Mouse (Mus musculus) limb, embryonic 15.5 days (tissue): Measurements from ENCODE around the gene Atl3. TPM values are rescaled to one million over a fixed set of nuclear protein-coding genes. Genes with fewer than 3 reads are reported as not detected.

Experiments
- ATAC-seq: fragments of 200-750 bp; cut with Nextera tagmentation; 2 replicates; pipeline ENCODE4 v1.8.0; 2017; ENCODE audit warnings: low read depth, moderate TSS enrichment; ENCODE audit not compliant: insufficient number of reproducible peaks, low FRiP score, low TSS enrichment
- H3K27ac ChIP-seq: fragments of 300-500 bp; sonication (generic); 2 replicates; pipeline ENCODE4 v1.5.1; 2015; ENCODE audit warnings: moderate library complexity, mild to moderate bottlenecking, inconsistent platforms
- H3K27me3 ChIP-seq: fragments of 300-500 bp; sonication (generic); 2 replicates; pipeline ENCODE4 v1.6.1; 2015; ENCODE audit warnings: inconsistent platforms
- H3K36me3 ChIP-seq: fragments of 300-500 bp; sonication (generic); 2 replicates; pipeline ENCODE4 v1.6.1; 2015; ENCODE audit warnings: inconsistent platforms
- H3K4me1 ChIP-seq: fragments of 300-500 bp; sonication (generic); 2 replicates; pipeline ENCODE4 v1.6.1; 2015; ENCODE audit warnings: inconsistent platforms
- H3K4me2 ChIP-seq: fragments of 300-500 bp; sonication (generic); 2 replicates; pipeline ENCODE4 v1.6.1; 2015; ENCODE audit warnings: mild to moderate bottlenecking, inconsistent platforms
- H3K4me3 ChIP-seq: fragments of 300-500 bp; sonication (generic); 2 replicates; pipeline ENCODE4 v1.5.1; 2015; ENCODE audit warnings: mild to moderate bottlenecking, inconsistent platforms
- H3K9ac ChIP-seq: fragments of 300-500 bp; sonication (generic); 2 replicates; pipeline ENCODE4 v1.6.1; 2015; ENCODE audit warnings: inconsistent platforms
- H3K9me3 ChIP-seq: fragments of 300-500 bp; sonication (generic); 2 replicates; pipeline ENCODE4 v1.6.1; 2016; ENCODE audit warnings: inconsistent platforms
- WGBS: fragments of 180-500 bp; shearing (Covaris S2); methylation state at CpG from one replicate; pipeline ENCODE4 v1.1.7; 2015; 5-methylcytosine and 5-hydroxymethylcytosine counted together
- polyA plus RNA-seq: library from polyadenylated mRNA; unstranded; fragments of >200 nt; fragmentation: Nextera tagmentation; extraction: Ambion mirVana; gene quantifications from 2 replicates; pipeline ENCODE4 v1.2.1, GENCODE M21; 2015

Gene Atl3
- polyA plus RNA-seq, 1 experiment from 2014 or later = 16.6 TPM

DNA sequence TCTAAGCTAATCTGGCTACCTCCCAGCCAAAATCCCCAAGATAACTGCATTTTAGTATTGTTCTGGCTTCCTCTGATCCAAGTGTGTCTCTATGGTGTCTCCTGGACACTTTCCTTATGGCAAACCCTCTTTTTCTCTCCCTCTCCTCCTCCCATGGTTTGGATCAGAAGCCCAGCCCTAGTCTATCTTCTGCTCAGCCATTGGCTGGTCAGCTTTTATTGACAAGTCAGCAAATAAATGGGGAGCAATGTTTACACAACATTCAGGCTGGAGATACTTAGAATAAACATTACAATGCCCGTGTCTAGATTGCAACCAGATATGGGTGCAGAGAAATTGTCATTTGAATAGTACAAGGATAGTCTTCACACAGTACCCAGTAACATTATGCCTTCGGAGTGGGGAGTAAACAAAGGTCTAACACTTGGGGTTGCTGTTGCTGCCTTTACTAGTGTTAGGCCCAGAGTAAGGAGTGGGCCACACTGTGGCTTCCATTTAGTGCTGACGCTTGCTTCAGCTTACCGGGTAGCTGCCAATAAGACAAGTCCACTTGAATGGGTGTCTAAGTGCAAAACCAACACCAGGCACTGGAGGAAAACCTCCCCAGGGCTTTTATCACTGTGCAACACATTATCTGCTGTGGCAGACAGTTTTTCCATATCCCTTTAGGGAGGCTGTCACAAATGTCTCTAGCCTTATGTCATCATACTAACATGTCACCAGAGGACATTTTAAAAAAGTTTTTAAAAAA is 57.9 kb downstream of the Atl3 start:
- H3K4me1 ChIP-seq = no peaks in the 10 kb centered on the region
- ATAC-seq = no peak

DNA sequence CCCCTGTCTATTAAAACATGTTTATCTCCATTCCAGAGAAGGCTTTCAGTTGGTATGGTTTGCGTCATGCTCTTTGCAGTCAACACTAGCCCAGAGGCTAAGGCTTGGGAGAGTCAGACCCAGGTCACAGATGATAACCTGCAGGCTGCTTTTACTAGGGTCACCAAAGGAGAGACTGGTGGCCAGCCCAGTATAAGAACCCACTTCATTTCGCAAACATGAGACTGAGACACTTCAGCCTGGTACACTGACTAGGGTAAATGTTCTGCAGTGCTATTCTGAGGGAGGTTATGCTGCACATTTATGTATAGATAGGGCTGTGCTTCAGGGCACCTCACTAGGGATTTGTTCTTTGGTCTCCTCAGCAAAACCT is 58.4 kb downstream of the Atl3 start:
- H3K4me2 ChIP-seq = no peak overlapping the region
- peaks cover 2% of the 10 kb centered on the region; the same call in 1 of the 2 replicates for H3K4me1 ChIP-seq
- H3K27me3 ChIP-seq = no peaks in the 10 kb centered on the region
- H3K27ac ChIP-seq = no peak overlapping the region
- no peak overlapping the region for H3K9ac ChIP-seq
- ATAC-seq = no peak
- 66% methylated on average over 2 of the region's 2 CpGs for WGBS
- H3K36me3 ChIP-seq = no peaks in the 10 kb centered on the region
- H3K4me3 ChIP-seq = no peak overlapping the region
- no peaks in the 10 kb centered on the region for H3K9me3 ChIP-seq

More for the DNA sequence above, 57.9 kb downstream of the Atl3 start:
- 67% methylated on average over 4 of the region's 4 CpGs for WGBS
- Histone ChIP-seq H3K27ac (no peak overlapping the region), H3K9me3 (no peaks in the 10 kb centered on the region), H3K27me3 (no peaks in the 10 kb centered on the region), H3K36me3 (no peaks in the 10 kb centered on the region), H3K9ac (no peak overlapping the region), H3K4me3 (no peak overlapping the region), H3K4me2 (no peak overlapping the region)

DNA sequence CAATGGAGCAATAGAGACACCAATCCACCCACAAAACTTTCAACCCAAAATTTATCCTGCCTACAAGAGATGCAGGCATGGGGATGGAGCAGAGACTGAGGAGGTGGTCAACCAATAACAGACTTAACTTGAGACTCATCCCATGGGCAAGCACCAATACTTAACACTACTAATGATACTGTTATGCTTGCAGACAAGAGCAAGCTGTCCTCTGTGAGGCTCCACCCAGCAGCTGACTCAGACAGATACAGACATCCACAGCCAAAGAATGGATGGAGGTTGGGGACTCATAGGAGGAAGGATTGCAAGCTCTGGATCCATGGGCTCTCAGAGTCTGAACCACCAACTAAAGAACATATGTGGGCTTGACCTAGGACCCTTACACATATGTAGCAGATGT is 59.6 kb downstream of the Atl3 start:
- H3K27ac ChIP-seq = no peak overlapping the region
- H3K4me1 ChIP-seq = peaks cover 14% of the 10 kb centered on the region
- no peak for ATAC-seq
- no peak overlapping the region for H3K4me3 ChIP-seq
- no peaks in the 10 kb centered on the region for H3K27me3 ChIP-seq
- no peak overlapping the region for H3K4me2 ChIP-seq
- H3K9ac ChIP-seq = no peak overlapping the region
- H3K36me3 ChIP-seq = no peaks in the 10 kb centered on the region
- no peaks in the 10 kb centered on the region for H3K9me3 ChIP-seq

DNA sequence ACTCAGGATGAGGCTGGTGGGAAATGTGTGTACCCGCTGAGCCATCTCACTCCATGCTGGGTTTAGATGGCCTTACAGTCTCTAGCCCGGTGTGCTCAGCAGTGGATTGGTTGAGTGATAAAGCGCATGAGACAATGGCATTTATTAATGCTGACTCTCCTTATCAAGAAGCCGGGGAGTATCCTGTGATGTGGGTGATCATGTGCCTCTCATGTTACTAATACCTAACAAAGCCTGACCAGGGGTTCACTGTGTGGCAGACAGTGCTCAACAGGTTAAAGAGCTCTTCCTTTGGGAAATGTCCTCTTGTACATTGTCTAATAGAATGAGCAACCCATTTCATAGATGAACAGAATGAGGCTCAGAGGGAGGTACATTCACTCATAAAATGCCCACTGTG is 61.0 kb downstream of the Atl3 start:
- H3K36me3 ChIP-seq = no peaks in the 10 kb centered on the region
- no peak for ATAC-seq
- 80% methylated on average over 4 of the region's 4 CpGs for WGBS

DNA sequence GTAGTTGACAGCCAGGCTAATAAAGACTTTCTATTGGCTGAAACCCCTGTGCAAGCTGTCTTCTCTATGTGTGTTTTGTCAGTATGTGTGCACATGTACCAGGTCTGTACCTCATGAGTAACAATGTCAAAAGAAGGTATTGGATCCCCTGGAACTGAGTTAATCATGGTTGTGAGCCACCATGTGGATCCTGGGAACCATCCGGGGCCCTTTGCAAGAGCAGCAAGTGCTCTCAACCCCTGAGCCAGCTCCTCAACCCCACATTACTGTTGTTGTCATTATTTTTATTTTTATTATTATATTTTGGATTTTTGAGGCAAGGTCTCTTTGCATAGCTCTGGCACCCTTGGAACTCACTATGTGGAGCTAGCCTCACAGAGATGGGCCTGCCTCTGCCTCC is 62.8 kb downstream of the Atl3 start:
- peaks cover 14% of the 10 kb centered on the region for H3K4me1 ChIP-seq
- no peak overlapping the region for H3K4me2 ChIP-seq
- H3K4me3 ChIP-seq = no peak overlapping the region
- no peaks in the 10 kb centered on the region for H3K36me3 ChIP-seq
- H3K9me3 ChIP-seq = no peaks in the 10 kb centered on the region
- 92% methylated on average over 1 of the region's 1 CpGs for WGBS
- H3K27me3 ChIP-seq = no peaks in the 10 kb centered on the region
- no peak for ATAC-seq
- no peak overlapping the region for H3K9ac ChIP-seq
- no peak overlapping the region for H3K27ac ChIP-seq

More for the DNA sequence above, 61.0 kb downstream of the Atl3 start:
- Histone ChIP-seq H3K27me3 (no peaks in the 10 kb centered on the region), H3K9ac (no peak overlapping the region), H3K9me3 (no peaks in the 10 kb centered on the region), H3K4me3 (no peak overlapping the region), H3K27ac (no peak overlapping the region), H3K4me2 (no peak overlapping the region), H3K4me1 (peaks cover 14% of the 10 kb centered on the region)

DNA sequence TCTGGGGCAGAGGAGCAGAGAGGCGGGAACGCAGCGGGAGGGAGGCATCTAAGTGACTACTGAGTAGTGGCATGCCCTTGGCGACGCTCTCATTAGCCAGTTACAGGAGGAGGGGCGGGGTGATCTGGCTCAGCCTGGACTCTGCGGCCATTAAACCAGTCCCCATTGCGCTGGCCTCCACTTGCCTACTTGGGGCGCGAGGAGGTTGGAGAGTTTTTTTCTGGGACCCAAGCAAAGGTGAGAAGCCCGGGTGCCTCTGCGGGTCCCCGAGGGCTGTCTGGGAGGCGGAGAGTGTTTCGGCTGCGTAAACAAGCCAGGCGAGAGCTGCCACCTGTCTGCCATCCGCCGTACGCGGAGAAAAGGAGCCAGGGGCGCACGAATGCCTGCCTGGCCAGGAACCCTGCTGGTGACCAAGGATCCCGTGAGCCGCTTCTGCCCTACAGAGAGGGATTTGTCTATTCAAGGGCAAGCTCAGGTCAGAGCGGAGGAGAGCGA is 63.5 kb downstream of the Atl3 start, which contains the start of gene Pla2g16:
TSS of gene Pla2g16 (plus strand) at position 132 of the 495 bp plus-strand sequence.
- peak within 1 kb of the TSS; percentile 31; the same call in 1 of the 2 replicates for H3K9ac ChIP-seq
- peak within 1 kb of the TSS; percentile 43 for H3K4me3 ChIP-seq
- H3K4me2 ChIP-seq = peak within 1 kb of the TSS; percentile 74
- peaks cover 18% of the 10 kb centered on the region for H3K4me1 ChIP-seq
- H3K27ac ChIP-seq = no peak within 1 kb of the TSS
- 0 out of 2 replicates have a peak, but pooled peaks have one; percentile 67 for ATAC-seq
- H3K27me3 ChIP-seq = no peaks in the 10 kb centered on the region
- 2% methylated on average over 27 of the region's 27 CpGs for WGBS
- H3K9me3 ChIP-seq = no peaks in the 10 kb centered on the region
- H3K36me3 ChIP-seq = no peaks in the 10 kb centered on the region

DNA sequence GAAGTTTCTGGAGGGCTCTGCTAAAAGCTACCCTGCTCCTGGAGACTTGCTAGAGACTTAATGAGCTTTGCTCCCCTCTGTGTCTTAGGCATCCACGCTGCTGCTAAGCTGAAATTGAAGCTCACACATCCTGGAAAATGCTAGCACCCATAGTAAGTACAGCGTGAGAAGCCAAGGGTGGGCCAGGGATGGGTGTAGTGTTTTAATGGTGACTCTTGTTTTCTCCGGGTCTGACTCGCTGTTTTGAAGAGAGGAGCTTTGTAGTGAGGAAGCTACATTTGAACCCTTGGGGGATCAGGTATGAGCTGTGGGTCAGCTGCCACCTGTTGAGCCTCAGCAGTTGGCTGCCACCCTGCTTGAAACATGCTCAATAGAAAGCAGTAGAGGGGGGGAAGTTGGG is 64.0 kb downstream of the Atl3 start:
- Histone ChIP-seq H3K9me3 (no peaks in the 10 kb centered on the region), H3K4me3 (peak overlapping the region; percentile 43), H3K4me2 (peak overlapping the region; percentile 74), H3K27ac (no peak overlapping the region), H3K36me3 (no peaks in the 10 kb centered on the region), H3K4me1 (peaks cover 18% of the 10 kb centered on the region), H3K9ac (0 out of 2 replicates have a peak overlapping the region, but pooled peaks have one; percentile 31), H3K27me3 (no peaks in the 10 kb centered on the region)
- 12% methylated on average over 4 of the region's 4 CpGs for WGBS
- ATAC-seq = no peak

GRCm38 (mm10) chr19:7558675-7559074 is 64.8 kb downstream of the Atl3 start:
- Histone ChIP-seq H3K27me3 (no peaks in the 10 kb centered on the region), H3K36me3 (no peaks in the 10 kb centered on the region), H3K4me3 (peak overlapping the region; percentile 43; the same call in 1 of the 2 replicates), H3K27ac (no peak overlapping the region), H3K4me2 (peak overlapping the region; percentile 74; the same call in 1 of the 2 replicates), H3K9ac (no peak overlapping the region), H3K9me3 (no peaks in the 10 kb centered on the region), H3K4me1 (peaks cover 18% of the 10 kb centered on the region)
- WGBS = 46% methylated on average over 4 of the region's 4 CpGs
- no peak for ATAC-seq

- no peaks in the 10 kb centered on the region for H3K9me3 ChIP-seq
- 81% methylated on average over 4 of the region's 4 CpGs for WGBS
- H3K27ac ChIP-seq = no peak overlapping the region
- H3K27me3 ChIP-seq = no peaks in the 10 kb centered on the region
- ATAC-seq = no peak
- peaks cover 18% of the 10 kb centered on the region for H3K4me1 ChIP-seq
- no peak overlapping the region for H3K9ac ChIP-seq
- no peak overlapping the region for H3K4me3 ChIP-seq
- H3K36me3 ChIP-seq = no peaks in the 10 kb centered on the region
- no peak overlapping the region for H3K4me2 ChIP-seq
These were observed 66.1 kb downstream of the Atl3 start for GRCm38 (mm10) chr19:7559986-7560385.

DNA sequence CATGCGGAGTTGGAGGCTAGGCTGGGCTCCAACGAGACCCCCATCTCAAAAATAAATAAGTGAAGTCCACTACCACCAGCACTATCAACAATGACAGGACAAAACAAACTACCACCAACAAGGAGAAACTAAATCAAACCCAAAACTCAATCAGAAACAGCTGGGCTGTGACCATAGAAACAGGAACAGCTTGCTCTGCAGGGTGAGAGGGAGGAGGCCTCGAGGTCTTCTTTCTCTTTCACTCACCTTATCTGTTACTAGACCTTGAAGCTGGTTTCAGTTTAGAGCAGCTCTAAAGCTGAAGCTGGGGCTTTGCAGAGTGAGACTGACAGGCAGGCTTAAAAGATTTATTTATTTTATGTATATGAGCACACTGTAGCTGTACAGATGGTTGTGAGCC is 67.6 kb downstream of the Atl3 start:
- H3K9me3 ChIP-seq = no peaks in the 10 kb centered on the region
- H3K4me3 ChIP-seq = no peak overlapping the region
- ATAC-seq = no peak
- WGBS = 60% methylated on average over 3 of the region's 3 CpGs
- H3K27me3 ChIP-seq = no peaks in the 10 kb centered on the region
- no peak overlapping the region for H3K27ac ChIP-seq
- H3K4me1 ChIP-seq = peaks cover 18% of the 10 kb centered on the region
- H3K9ac ChIP-seq = no peak overlapping the region
- no peak overlapping the region for H3K4me2 ChIP-seq
- H3K36me3 ChIP-seq = no peaks in the 10 kb centered on the region

DNA sequence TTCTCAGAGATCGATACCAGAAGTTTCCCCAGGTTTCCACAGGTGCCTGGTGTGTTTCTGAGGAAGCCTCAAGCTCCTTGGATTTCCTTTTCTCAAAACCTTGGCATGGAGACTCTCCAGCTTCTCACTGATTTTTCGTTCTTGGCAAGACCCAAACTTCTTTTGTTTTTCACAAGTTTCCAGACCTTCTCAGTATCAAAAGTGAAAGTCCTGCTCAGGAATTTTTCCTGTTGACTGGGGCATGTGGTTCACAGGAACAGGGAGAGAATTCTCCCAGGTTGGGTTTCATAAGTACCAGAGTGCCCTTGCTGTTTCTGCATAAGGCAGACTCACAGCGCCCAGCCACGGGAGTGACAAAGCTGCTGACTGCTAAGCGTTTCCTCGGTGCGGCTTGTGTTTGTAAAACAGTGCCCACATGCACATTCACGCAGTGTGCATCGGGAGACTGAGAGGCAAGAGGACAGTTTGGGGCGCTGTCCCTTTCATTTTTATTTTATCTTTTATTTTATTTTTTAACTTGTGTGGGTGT is 68.8 kb downstream of the Atl3 start:
- no peaks in the 10 kb centered on the region for H3K36me3 ChIP-seq
- no peak for ATAC-seq
- H3K27me3 ChIP-seq = no peaks in the 10 kb centered on the region
- H3K4me3 ChIP-seq = no peak overlapping the region
- no peak overlapping the region for H3K4me2 ChIP-seq
- H3K4me1 ChIP-seq = peaks cover 12% of the 10 kb centered on the region
- no peak overlapping the region for H3K9ac ChIP-seq
- no peak overlapping the region for H3K27ac ChIP-seq
- no peaks in the 10 kb centered on the region for H3K9me3 ChIP-seq
- WGBS = 58% methylated on average over 10 of the region's 10 CpGs

GRCm38 (mm10) chr19:7563676-7564075 is 69.8 kb downstream of the Atl3 start:
- Histone ChIP-seq H3K4me1 (peaks cover 11% of the 10 kb centered on the region), H3K4me2 (no peak overlapping the region), H3K4me3 (no peak overlapping the region), H3K36me3 (no peaks in the 10 kb centered on the region), H3K9me3 (no peaks in the 10 kb centered on the region), H3K9ac (no peak overlapping the region), H3K27ac (no peak overlapping the region), H3K27me3 (no peaks in the 10 kb centered on the region)
- WGBS = 70% methylated on average over 2 of the region's 2 CpGs
- ATAC-seq = no peak
